In the genomic region with DNA sequence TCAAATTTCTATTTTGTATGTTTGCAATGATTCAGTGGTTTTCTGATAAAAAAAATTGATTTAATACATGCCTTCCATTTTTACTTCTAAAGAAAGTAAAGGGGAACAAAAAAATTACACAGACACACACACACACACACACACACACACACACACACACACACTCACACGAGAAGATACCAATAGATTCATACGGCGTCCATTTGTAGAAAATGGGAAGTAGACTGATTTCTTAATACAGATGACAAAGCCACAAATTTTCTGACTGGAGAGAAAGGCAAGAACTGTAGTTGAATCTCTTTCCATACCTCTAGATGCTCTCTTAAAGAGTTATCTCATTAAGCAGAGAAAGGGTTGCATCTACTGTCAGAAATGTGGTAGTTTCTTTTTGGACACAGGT, we compare ENCODE assay signal across 16 mouse cellular contexts.
DNase-seq lines count a peak whose midpoint lies in the region; ATAC-seq lines count a peak whose summit lies in the region.
"Had no signal": no experiment of that assay in that cellular context is flagged by ENCODE, and none has a peak within 500 bp of the region (broad histone marks: within the 10 kb centered on the region; RNA-seq: fewer than 3 reads in every experiment).

No protein-coding gene starts in this region.

- peak; percentile 2 for DNase-seq in 416B (ENCODE audit: low read depth)
- no peak for DNase-seq in heart, adult 18-20 months
- DNase-seq in heart, postnatal 4 days = no peak
- DNase-seq: adrenal gland, adult 2 months; adrenal gland, postnatal 10 days; adrenal gland, postnatal 25 days; cerebellum, adult 11 months; cerebellum, adult 18-20 months; cerebellum, adult 8-10 months; cerebellum, adult 9-11 months; cerebellum, postnatal 14 days; cerebellum, postnatal 36 days; forebrain, postnatal 0 days had no signal

- peak; percentile 76 for ATAC-seq in granulocyte monocyte progenitor cell, adult 5-6 weeks (replicated peaks; ENCODE audit: poor library complexity, severe bottlenecking)
- peak; percentile 79 for ATAC-seq in megakaryocyte progenitor cell, adult 5-6 weeks (replicated peaks; ENCODE audit: poor library complexity)
- ATAC-seq: forebrain, embryonic 15.5 days; forebrain, postnatal 0 days had no signal
